Mouse (Mus musculus): ENCODE data around the gene Stat2.

- TF ChIP-seq CTCF (IDR thresholded peaks at IDR 0.05; ENCODE audit: low read depth, low read length) (no peak), POLR2AphosphoS5 (IDR thresholded peaks at IDR 0.05; ENCODE audit: insufficient replicate concordance, low read depth, low read length) (no peak), GATA1 (IDR thresholded peaks at IDR 0.05; ENCODE audit: borderline replicate concordance, low read length) (no peak), GATA2 (IDR thresholded peaks at IDR 0.05; ENCODE audit: borderline replicate concordance, low read depth, low read length) (no peak)
Observed at GRCm38 (mm10) chr10:128298702-128299171, 28.4 kb downstream of the Stat2 start, which contains the start of gene Il23a.
